Mouse (Mus musculus) yolk sac, embryonic 10.5 days (tissue): ENCODE measurements at regions not wholly inside any gene's neighbourhood (a gene's known extent, or its start where the extent isn't known, plus 50 kb on each side); places are given as distances from the start of the nearest gene placed in this dataset.
A peak's percentile ranks its signal among the peaks of the same experiment; 100 is the strongest.

Experiments used
- DNase-seq: peaks from one replicate; pipeline ENCODE4 v3.0.0-alpha.2; 2017; ENCODE audit warnings: low spot score

- DNase-seq = no peak
Measured at GRCm38 (mm10) chr10:66796296-66796695, 299.6 kb upstream of the Jmjd1c start.

DNA sequence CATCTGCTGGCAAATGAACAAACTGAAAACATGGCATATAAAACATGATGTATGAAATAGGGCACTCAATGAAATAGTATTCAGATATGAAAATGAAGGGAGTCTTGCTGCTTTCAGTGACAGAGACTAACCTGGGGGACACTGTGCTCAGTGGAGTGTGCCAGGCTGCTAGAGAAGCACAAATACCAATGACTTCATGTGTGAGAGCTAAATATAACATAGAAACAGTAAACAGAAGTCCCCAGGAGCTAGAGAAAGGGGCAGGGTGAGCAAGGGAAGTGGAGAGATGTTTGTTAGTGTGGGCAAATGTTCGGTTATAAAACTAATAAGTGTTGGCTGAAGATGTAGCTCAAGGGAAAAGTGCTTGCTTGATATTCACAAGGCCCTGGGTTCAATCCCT, 293.2 kb upstream of the Jmjd1c start:
- DNase-seq = no peak

GRCm38 (mm10) chr10:66807261-66807968, 288.5 kb upstream of the Jmjd1c start:
- peak; percentile 13 for DNase-seq

- no peak for DNase-seq
Measured at GRCm38 (mm10) chr10:66812515-66813260, 283.2 kb upstream of the Jmjd1c start.

DNA sequence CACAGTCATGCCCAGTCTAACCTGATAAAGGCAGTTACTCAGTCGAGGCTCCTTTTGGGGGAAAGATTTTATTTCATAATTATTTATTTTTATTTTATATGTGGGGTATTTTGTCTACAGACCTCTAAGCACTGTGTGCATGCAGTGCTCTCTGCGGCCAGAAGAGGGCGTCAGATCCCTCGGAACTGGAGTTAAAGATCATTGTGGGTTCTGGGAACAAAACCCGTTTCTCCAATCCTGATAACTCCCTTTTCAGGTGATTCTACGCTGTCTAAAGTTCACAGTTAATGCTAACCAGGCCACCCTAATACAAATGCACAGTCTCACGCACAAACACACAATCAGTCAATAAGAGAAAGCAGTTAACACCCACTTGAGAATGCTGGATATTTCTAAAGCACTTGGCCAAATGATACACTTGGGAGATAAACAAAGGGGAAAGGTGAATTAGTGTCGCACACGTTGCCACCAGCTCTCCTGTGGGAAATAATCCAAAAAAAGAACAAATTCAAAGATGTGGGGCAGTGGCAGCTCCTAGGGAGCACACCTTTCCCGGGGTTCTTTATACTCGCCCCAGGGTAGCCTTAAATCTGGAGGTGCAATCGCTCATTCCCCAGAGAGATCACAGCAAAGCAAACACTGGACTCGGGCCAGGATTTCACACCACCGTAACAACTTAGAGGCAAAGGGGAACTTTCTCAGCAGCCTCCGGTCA, 281.9 kb upstream of the Jmjd1c start:
- DNase-seq = no peak

- peak; percentile 67 for DNase-seq
Measured at GRCm38 (mm10) chr10:66814565-66815201, 281.2 kb upstream of the Jmjd1c start.

DNA sequence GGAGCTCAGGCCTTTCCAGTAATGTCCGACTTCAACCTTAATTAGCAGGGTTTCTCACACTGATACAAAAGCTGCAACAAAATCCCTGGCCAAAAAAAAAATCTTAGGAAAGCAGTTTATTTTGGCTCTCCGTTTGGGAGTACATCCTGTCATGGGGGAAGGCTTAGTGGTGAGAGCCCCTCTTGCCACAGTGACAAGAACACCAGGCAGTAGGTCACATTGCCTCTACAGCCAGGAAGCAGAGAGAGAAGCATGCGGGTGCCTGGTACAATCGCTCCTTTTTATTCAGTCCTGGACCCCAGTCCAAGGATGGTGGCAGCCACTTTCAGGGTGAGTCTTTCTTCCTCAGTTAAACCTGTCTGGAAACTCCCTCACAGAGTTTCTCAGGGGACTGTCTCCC, 280.0 kb upstream of the Jmjd1c start:
- no peak for DNase-seq

GRCm38 (mm10) chr10:66816776-66817175, 279.1 kb upstream of the Jmjd1c start:
- DNase-seq = no peak

GRCm38 (mm10) chr10:66817876-66818275, 278.0 kb upstream of the Jmjd1c start:
- no peak for DNase-seq

DNA sequence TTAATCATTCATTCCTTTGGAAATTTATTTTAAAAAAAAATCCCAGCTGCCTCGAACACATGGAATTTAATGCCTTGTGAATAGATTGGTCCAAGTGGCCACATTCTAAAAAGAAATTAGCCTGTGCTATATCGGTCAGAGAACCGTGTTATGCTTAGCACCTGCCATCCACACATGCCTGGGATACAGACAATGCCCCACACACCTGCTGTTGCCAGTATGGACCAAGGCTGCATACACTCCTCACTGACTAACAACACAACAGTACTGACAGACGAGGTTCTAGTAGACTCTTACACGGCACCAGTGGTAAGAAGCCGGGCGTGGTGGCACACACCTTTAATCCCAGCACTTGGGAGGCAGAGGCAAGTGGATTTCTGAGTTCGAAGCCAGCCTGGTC, 276.4 kb upstream of the Jmjd1c start:
- no peak for DNase-seq

GRCm38 (mm10) chr10:66825737-66826136, 270.2 kb upstream of the Jmjd1c start:
- no peak for DNase-seq

DNA sequence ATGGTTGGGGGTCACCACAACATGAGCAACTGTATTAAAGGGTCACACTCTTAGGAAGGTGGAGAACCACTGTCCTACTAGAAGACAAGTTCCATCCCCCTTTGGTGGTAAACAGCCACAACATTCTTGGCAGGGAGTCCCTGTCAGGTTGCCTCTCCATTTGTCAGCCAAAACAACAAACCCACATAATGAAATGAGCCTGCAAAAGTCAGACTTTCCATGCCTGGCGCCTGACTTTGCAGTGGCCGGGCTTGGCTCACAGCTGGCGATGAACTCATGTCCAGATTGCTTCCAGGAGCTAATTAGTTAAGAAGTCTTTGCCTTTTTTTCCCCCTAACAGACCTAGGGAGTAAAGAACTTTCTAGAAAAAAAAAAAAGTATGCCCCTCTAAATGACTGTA, 269.6 kb upstream of the Jmjd1c start:
- no peak for DNase-seq

DNA sequence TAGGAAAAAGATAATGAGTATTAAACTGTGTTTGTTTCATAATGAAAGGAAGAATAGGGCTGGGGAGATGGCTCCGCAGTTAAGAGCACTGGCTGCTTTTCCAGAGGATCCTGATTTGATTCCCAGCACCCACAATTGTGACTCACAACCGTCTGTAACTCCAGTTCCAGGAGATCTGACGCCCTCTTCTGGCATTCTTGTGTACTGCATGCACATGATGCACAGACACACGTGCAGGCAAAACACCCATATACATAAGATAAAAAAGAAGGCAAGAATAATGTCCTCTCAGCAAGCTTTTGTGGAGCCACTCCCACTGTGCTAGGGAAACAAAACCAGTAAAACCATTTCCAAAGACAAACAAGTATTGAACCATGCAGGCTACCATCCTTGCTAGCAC, 261.0 kb upstream of the Jmjd1c start:
- DNase-seq = no peak

DNA sequence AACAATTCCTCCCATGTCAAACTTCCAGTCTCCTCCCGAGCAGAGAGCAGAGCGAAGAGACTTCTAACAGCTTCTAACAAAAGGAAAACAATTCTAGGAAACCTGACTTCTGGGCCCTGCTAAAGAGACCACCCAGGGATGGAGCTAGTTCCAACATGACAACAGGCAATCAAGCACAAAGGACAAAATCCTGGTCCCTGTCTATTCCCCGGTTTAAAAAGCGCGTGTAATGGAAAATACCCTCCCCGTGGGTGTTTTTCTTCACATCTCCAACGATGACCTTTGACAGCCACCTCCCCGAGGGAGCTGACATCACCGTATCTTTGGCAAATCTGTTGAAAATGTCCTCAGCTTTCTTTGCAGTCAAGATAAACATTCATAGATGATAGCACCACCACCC, 256.9 kb upstream of the Jmjd1c start:
- DNase-seq = no peak

DNA sequence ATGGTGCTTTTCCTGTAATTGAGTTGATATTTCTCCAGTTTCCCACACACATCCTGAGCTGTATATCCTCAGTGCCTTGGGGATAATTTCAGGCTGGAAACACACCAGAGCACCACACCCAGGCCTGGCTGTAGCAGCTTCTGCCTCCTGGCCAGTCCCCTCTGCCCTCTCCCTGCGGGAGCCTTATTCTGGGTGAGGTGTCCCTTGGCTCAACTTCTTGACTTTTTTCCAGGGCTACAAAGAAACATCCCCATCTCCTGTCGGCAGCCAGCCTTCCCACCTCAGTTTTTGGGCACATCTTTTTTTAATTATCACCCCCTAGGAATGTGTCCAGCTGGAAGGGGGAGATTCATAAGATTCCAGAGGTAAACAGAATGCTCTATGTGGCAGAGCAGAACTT, 252.7 kb upstream of the Jmjd1c start:
- DNase-seq = no peak

DNA sequence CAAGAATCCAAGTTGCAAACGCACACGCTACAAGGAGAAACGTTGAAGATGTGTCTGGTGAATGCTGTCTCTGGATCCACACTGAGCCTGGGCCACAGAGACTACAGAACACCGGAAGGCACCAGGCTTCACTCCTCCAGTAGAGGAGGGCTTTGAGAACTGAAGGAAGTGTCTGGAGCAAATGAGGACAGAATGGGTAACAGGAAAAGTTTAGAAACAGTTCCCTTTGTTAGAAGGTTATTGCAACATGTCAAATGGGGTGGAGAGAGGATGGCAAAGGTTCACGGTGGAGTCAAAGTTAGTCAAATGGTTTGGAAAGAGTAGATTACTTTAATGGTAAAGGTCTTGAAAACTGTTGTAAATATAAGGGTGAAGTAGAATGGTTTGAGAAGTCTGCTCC, 247.1 kb upstream of the Jmjd1c start:
- no peak for DNase-seq

DNA sequence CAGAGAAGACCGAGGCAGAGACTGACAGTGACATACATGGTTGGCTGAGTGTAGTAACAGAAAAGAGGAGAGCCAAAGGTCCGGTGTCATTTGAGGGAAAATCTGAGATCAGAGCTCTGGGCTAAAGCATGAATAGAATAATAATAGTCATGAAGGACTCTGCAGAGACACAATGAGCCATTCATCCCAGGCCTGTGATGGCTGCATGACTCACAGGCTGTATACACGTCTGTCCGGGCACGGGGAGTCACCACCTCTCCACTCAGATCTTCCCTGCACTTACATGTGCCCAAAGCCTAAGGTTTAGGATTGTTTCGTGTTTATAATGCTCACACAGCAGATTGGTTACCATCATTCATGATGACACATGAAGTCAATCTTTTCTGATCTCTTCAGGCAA, 246.2 kb upstream of the Jmjd1c start:
- no peak for DNase-seq

DNA sequence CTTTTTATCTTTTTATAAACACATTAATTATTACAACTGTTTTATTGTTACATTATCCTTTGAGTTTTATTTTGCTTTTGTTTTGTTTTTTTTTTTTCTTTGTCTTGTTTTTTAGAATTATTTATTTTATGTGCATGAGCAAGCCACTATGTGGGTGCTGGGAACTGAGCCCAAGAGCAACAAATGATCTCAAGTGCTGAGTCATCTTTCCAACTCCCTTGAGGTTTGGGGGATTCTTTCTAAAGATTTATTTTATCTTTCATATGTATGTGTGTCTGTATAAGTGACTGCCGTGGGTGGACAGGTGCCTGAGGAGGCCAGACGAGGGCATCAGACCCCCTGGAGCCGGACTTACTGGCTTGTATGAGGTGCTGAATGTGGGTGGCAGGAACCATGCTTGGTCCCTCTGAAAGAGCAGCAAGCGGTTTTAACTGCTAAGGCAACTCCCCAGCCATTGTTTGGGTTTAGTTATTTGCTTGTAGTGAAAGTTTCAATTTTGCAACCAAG, 244.9 kb upstream of the Jmjd1c start:
- no peak for DNase-seq

GRCm38 (mm10) chr10:66851841-66852240, 244.1 kb upstream of the Jmjd1c start:
- no peak for DNase-seq

DNA sequence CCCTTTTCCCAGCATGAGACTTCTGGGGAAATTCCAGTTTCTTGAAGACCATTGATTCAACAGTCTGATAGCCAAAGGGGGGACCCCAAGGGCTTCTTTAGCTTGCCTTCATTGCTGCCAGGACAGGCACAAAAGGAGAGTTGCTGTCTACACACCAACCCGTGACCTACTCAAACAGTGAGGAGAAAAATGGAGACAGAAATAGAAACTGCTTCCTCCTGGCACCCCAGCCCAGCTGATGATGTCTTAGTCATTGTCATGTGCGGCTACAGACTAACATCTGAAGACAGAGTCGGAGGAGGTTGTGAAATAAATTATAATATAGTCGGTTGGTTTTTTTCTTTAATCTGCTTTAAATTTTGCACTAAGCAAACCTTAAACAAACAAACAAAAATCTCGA, 243.2 kb upstream of the Jmjd1c start:
- DNase-seq = no peak

DNA sequence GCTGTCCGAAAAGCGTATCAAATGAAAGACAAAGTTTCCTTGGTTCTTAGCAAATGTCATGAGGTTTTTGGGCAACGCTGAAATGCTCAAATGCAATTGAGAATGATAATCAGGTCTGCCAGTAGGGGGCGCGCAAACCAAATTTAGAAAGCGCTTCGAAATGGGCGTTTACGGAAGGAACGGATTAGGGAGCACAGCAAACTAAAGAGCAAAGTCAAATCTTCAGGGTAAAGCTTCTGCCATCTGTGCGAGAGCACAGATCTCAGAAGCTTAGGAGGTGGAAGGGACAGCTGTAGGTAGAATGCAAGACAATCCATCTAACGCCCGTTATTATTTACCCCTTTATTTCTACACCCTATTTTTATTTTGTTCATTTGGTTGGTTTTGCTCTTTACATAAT, 242.7 kb upstream of the Jmjd1c start:
- peak; percentile 71 for DNase-seq

GRCm38 (mm10) chr10:66854895-66855294, 241.0 kb upstream of the Jmjd1c start:
- DNase-seq = no peak
